8 mouse cellular contexts compared by ENCODE assay signal in genomic region chr14:89609666-89610448, GRCm38 (mm10).
DNase-seq lines count a peak whose midpoint lies in the region; ATAC-seq and TF ChIP-seq lines count a peak whose summit lies in the region.
"Not testable (repeated sequence)": the region's sequence is repeated elsewhere in the genome, so short reads cannot be mapped to it uniquely, and the experiment has no call there.

No protein-coding gene starts in this region.

- TF ChIP-seq POLR2A in bone marrow macrophage, adult 2 months (IDR thresholded peaks at IDR 0.05; ENCODE audit: borderline replicate concordance, low read depth, low read length); kidney, adult 2 months (IDR thresholded peaks at IDR 0.05; ENCODE audit: low read depth, low read length); small intestine, adult 2 months (IDR thresholded peaks at IDR 0.05; ENCODE audit: low read depth, low read length): not testable (repeated sequence)

- not testable (repeated sequence) for TF ChIP-seq EP300 in stomach, postnatal 0 days (optimal IDR thresholded peaks at IDR 0.05)

- not testable (repeated sequence) for H3K36me3 ChIP-seq in heart, embryonic 15.5 days; intestine, embryonic 14.5 days (ENCODE audit: control insufficient read depth, insufficient read depth, low read length); kidney, adult 2 months (ENCODE audit: control insufficient read depth, insufficient read depth, low read length); kidney, postnatal 0 days (ENCODE audit: insufficient read depth, low read length); lung, embryonic 15.5 days; small intestine, adult 2 months (ENCODE audit: control insufficient read depth, insufficient read depth, low read length); stomach, postnatal 0 days (ENCODE audit: control insufficient read depth, insufficient read depth, low read length)

- TF ChIP-seq CTCF in bone marrow macrophage, adult 2 months (IDR thresholded peaks at IDR 0.05; ENCODE audit: low read depth, low read length); kidney, adult 2 months (conservative IDR thresholded peaks at IDR 0.05; ENCODE audit: insufficient read depth, insufficient read length, low read depth, low read length); kidney, postnatal 0 days (IDR thresholded peaks at IDR 0.05; ENCODE audit: low read depth); small intestine, adult 2 months (IDR thresholded peaks at IDR 0.05; ENCODE audit: extremely low read depth, insufficient read length, insufficient replicate concordance, low read depth, low read length): not testable (repeated sequence)
- peak; percentile 18 for TF ChIP-seq CTCF in stomach, postnatal 0 days (IDR thresholded peaks at IDR 0.05; ENCODE audit: low read depth)

- H3K9ac ChIP-seq in heart, embryonic 15.5 days; intestine, embryonic 14.5 days (ENCODE audit: low read length); kidney, postnatal 0 days (ENCODE audit: low read depth, low read length); lung, embryonic 15.5 days; stomach, postnatal 0 days (ENCODE audit: low read length): not testable (repeated sequence)

- H3K27me3 ChIP-seq in heart, embryonic 15.5 days; intestine, embryonic 14.5 days (replicated peaks; ENCODE audit: control insufficient read depth, insufficient read depth, low read length); kidney, adult 2 months (replicated peaks; ENCODE audit: control insufficient read depth, insufficient read depth, low read length); kidney, postnatal 0 days (ENCODE audit: insufficient read depth, low read length); lung, embryonic 15.5 days; small intestine, adult 2 months (ENCODE audit: control insufficient read depth, insufficient read depth, low read length); stomach, postnatal 0 days (ENCODE audit: control insufficient read depth, insufficient read depth, low read length): not testable (repeated sequence)

- H3K27ac ChIP-seq in bone marrow macrophage, adult 2 months (ENCODE audit: insufficient read depth, low read depth, low read length): peak overlapping the region; percentile 63
- 0 out of 2 replicates have a peak overlapping the region, but pooled peaks have one; percentile 39 for H3K27ac ChIP-seq in heart, embryonic 15.5 days
- not testable (repeated sequence) for H3K27ac ChIP-seq in intestine, embryonic 14.5 days (ENCODE audit: low read depth)
- H3K27ac ChIP-seq in kidney, adult 2 months (ENCODE audit: insufficient read depth, low read depth, low read length): peak overlapping the region; percentile 80
- peak overlapping the region; percentile 64 for H3K27ac ChIP-seq in kidney, postnatal 0 days
- peak overlapping the region; percentile 57; the same call in 1 of the 2 replicates for H3K27ac ChIP-seq in lung, embryonic 15.5 days
- peak overlapping the region; percentile 8; the same call in 1 of the 2 replicates for H3K27ac ChIP-seq in small intestine, adult 2 months (ENCODE audit: insufficient read depth, low read depth, low read length)
- H3K27ac ChIP-seq in stomach, postnatal 0 days (replicated peaks): 0 out of 2 replicates have a peak overlapping the region, but pooled peaks have one; percentile 61

- WGBS in heart, embryonic 15.5 days: 40% methylated on average over 10 of the region's 10 CpGs
- 47% methylated on average over 9 of the region's 10 CpGs for WGBS in intestine, embryonic 14.5 days
- 53% methylated on average over 10 of the region's 10 CpGs for WGBS in kidney, adult 2 months
- 42% methylated on average over 10 of the region's 10 CpGs for WGBS in kidney, postnatal 0 days
- 37% methylated on average over 10 of the region's 10 CpGs for WGBS in lung, embryonic 15.5 days
- 45% methylated on average over 10 of the region's 10 CpGs for WGBS in small intestine, adult 2 months
- WGBS in stomach, postnatal 0 days: 41% methylated on average over 9 of the region's 10 CpGs

- not testable (repeated sequence) for H3K4me3 ChIP-seq in bone marrow macrophage, adult 2 months (ENCODE audit: insufficient read depth, low read length); heart, embryonic 15.5 days; intestine, embryonic 14.5 days (ENCODE audit: low read depth, low read length); kidney, adult 2 months (ENCODE audit: insufficient read depth, low read depth, low read length); kidney, postnatal 0 days (replicated peaks; ENCODE audit: low read depth, low read length); lung, embryonic 15.5 days; small intestine, adult 2 months (ENCODE audit: low read depth, low read length); stomach, postnatal 0 days (ENCODE audit: low read depth, low read length)

- not testable (repeated sequence) for H3K4me1 ChIP-seq in bone marrow macrophage, adult 2 months (ENCODE audit: control insufficient read depth, insufficient read depth, low read length); heart, embryonic 15.5 days (replicated peaks); intestine, embryonic 14.5 days (replicated peaks; ENCODE audit: control insufficient read depth, insufficient read depth, low read length); kidney, adult 2 months (ENCODE audit: control insufficient read depth, insufficient read depth, low read length); kidney, postnatal 0 days (replicated peaks; ENCODE audit: insufficient read depth, low read length); lung, embryonic 15.5 days; small intestine, adult 2 months (ENCODE audit: control insufficient read depth, insufficient read depth, insufficient read length, low read length); stomach, postnatal 0 days (replicated peaks; ENCODE audit: control insufficient read depth, insufficient read depth)

- H3K9me3 ChIP-seq in heart, embryonic 15.5 days (replicated peaks); intestine, embryonic 14.5 days (ENCODE audit: control insufficient read depth, low read length); kidney, postnatal 0 days (replicated peaks; ENCODE audit: low read length); lung, embryonic 15.5 days; stomach, postnatal 0 days (ENCODE audit: control insufficient read depth, low read length): not testable (repeated sequence)

- not testable (repeated sequence) for ATAC-seq in heart, embryonic 15.5 days (replicated peaks; ENCODE audit: insufficient number of reproducible peaks, insufficient read depth, low FRiP score, low read depth); stomach, postnatal 0 days (ENCODE audit: low FRiP score, low TSS enrichment)
- ATAC-seq in intestine, embryonic 14.5 days (replicated peaks; ENCODE audit: low FRiP score, low TSS enrichment, low read depth): 0 out of 2 replicates have a peak, but pooled peaks have one; percentile 50
- 0 out of 2 replicates have a peak, but pooled peaks have one; percentile 43 for ATAC-seq in kidney, postnatal 0 days (replicated peaks; ENCODE audit: low FRiP score, low read depth)
- peak; percentile 67; the same call in 1 of the 2 replicates for ATAC-seq in lung, embryonic 15.5 days (ENCODE audit: borderline replicate concordance, extremely low read depth, low FRiP score, low TSS enrichment)

- DNase-seq in intestine, embryonic 14.5 days (ENCODE audit: low spot score); kidney, adult 2 months; stomach, postnatal 0 days (ENCODE audit: low spot score): not testable (repeated sequence)
- peak; percentile 57 for DNase-seq in kidney, postnatal 0 days (ENCODE audit: low spot score)

- not testable (repeated sequence) for H3K4me2 ChIP-seq in heart, embryonic 15.5 days; intestine, embryonic 14.5 days (ENCODE audit: low read length); kidney, postnatal 0 days (ENCODE audit: low read length); lung, embryonic 15.5 days; stomach, postnatal 0 days (replicated peaks; ENCODE audit: low read depth)
